Mouse (Mus musculus) liver, adult 10 weeks (tissue): ENCODE measurements around the gene Obscn. TPM values are rescaled to one million over a fixed set of nuclear protein-coding genes. Genes with fewer than 3 reads are reported as not detected.

ENCODE experiments used
- polyA plus RNA-seq: library from polyadenylated mRNA; stranded (reverse); fragments of 350-450 nt; fragmentation: Illumina TruSeq; extraction: RNeasy Lipid Tissue Mini Kit (QIAGEN cat#74804); gene quantifications from one replicate; pipeline ENCODE4 v1.2.3, GENCODE M21; 2014; ENCODE audit warnings: low read depth, low replicate concordance

Obscn gene
- polyA plus RNA-seq = not detected

GRCm38 (mm10) chr11:59135904-59136452, at the start of gene Obscn:
Gene Obscn, minus strand, starts transcription at chr11:59136402.

GRCm38 (mm10) chr11:59182864-59183331, 46.7 kb upstream of the Obscn start, which contains the start of gene Gjc2:
Gene Gjc2, minus strand, starts transcription at chr11:59183213.

GRCm38 (mm10) chr11:59163255-59164236, 27.3 kb upstream of the Obscn start, which contains the start of gene Iba57:
Gene Iba57, minus strand, starts transcription at chr11:59163739.

GRCm38 (mm10) chr11:58978027-58978705, 158.0 kb downstream of the Obscn start, which contains the start of gene Trim11:
Gene Trim11, plus strand, starts transcription at chr11:58978093.

GRCm38 (mm10) chr11:58954420-58955142, 181.6 kb downstream of the Obscn start, which contains the start of the genes Hist3h2a and Trim17:
Gene Hist3h2a, plus strand, starts transcription at chr11:58954685.
Gene Trim17, plus strand, starts transcription at chr11:58954685.

GRCm38 (mm10) chr11:58948542-58949479, 187.4 kb downstream of the Obscn start, which contains the start of gene Hist3h2ba:
Gene Hist3h2ba, plus strand, starts transcription at chr11:58948920.

Other genes with a start within 250 kb of the Obscn start
- gene Zfp39, start 232.2 kb downstream of the Obscn start, polyA plus RNA-seq = 3.8 TPM
- gene Btnl10, start 218.5 kb downstream of the Obscn start, polyA plus RNA-seq = not detected
- gene Rnf187, start 197.5 kb downstream of the Obscn start, polyA plus RNA-seq = 11.6 TPM
- gene Hist3h2ba, start 187.5 kb downstream of the Obscn start, polyA plus RNA-seq = not detected
- gene Hist3h2a, start 181.7 kb downstream of the Obscn start, polyA plus RNA-seq = 2.3 TPM
- gene Trim17, start 181.7 kb downstream of the Obscn start, polyA plus RNA-seq = not detected
- 2.0 TPM for gene Trim11, start 158.3 kb downstream of the Obscn start, polyA plus RNA-seq
- gene Iba57, start 27.3 kb upstream of the Obscn start, polyA plus RNA-seq = 1.1 TPM
- gene Gjc2, start 46.8 kb upstream of the Obscn start, polyA plus RNA-seq = not detected
- gene Guk1, start 55.8 kb upstream of the Obscn start, polyA plus RNA-seq = 6.4 TPM
- 10.2 TPM for gene Mrpl55, start 66.1 kb upstream of the Obscn start, polyA plus RNA-seq
- 1.6 TPM for gene 2310033P09Rik, start 71.9 kb upstream of the Obscn start, polyA plus RNA-seq
- 149 TPM for gene Arf1, start 91.9 kb upstream of the Obscn start, polyA plus RNA-seq
- gene Wnt3a, start 154.3 kb upstream of the Obscn start, polyA plus RNA-seq = not detected
- gene Wnt9a, start 170.5 kb upstream of the Obscn start, polyA plus RNA-seq = 0.29 TPM
- not detected for gene Prss38, start 239.3 kb upstream of the Obscn start, polyA plus RNA-seq